Mouse (Mus musculus): ENCODE results near the gene Doc2a.

DNA sequence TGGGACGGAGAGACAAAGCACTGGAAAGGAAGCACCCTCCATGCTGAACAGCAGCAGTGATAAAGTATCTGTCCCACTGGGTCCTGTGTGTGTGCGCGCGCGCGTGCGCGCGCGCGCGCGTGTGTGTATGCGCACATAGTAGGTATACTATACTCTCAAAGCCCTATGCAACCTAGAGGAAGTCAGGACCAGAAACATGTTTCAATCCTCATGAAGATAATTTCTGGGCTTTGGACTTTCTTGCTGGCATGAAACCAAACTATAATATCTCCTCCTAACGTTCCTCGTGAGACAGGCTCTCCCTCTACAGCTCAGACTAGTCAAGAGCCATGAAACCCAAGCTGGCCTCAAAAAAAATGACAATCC is 46.2 kb upstream of the Doc2a start:
- TF ChIP-seq POLR2A (IDR thresholded peaks at IDR 0.05; ENCODE audit: borderline replicate concordance, extremely low read depth, low read depth, low read length), result no peak
- no peak for TF ChIP-seq CTCF (IDR thresholded peaks at IDR 0.05; ENCODE audit: insufficient read depth, low read length)

Measured in lung, adult 2 months (tissue).